In the genomic region with DNA sequence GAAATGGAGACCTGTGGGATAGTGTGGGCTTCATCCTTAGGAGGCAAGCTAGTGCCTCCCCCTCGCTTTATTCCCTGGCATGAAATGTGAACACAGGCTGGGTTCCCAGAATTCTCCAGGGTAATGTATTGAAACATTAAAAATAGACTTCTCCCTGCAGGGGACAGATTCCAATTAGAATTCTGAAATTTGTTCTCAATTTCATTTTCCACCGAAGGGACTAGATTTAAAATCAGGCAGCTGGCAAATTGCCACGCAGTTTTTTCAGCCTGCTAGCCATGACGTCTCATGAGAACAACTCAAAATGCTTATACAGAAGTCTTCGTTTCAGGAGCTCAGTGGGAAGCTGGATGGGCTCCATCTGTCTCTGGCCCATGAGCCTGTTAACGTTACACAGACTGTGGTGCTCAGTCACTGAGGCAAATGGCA, we compare ENCODE assay signal across 10 mouse cellular contexts.
DNase-seq lines count a peak whose midpoint lies in the region; ATAC-seq and TF ChIP-seq lines count a peak whose summit lies in the region.
"Had no signal": no experiment of that assay in that cellular context is flagged by ENCODE, and none has a peak within 500 bp of the region (broad histone marks: within the 10 kb centered on the region; RNA-seq: fewer than 3 reads in every experiment).

No protein-coding gene starts in this region.

- H3K27ac ChIP-seq in lung, embryonic 14.5 days (ENCODE audit: low read depth), result no peak overlapping the region
- H3K27ac ChIP-seq in lung, postnatal 0 days (ENCODE audit: low read length), result no peak overlapping the region
- H3K27ac ChIP-seq: heart, embryonic 13.5 days had no signal

- no peaks in the 10 kb centered on the region for H3K9me3 ChIP-seq in lung, embryonic 14.5 days (ENCODE audit: low read depth, low read length)
- no peaks in the 10 kb centered on the region for H3K9me3 ChIP-seq in lung, postnatal 0 days (ENCODE audit: low read length)
- H3K9me3 ChIP-seq: heart, embryonic 13.5 days had no signal

- intact Hi-C loops in gastrocnemius, postnatal 14 days (cut with DNase I; ENCODE audit: low total_unique reads), result no loop called here

- no peaks in the 10 kb centered on the region for H3K36me3 ChIP-seq in lung, embryonic 14.5 days (ENCODE audit: insufficient read depth)
- H3K36me3 ChIP-seq in lung, postnatal 0 days (ENCODE audit: insufficient read depth, low read length), result no peaks in the 10 kb centered on the region
- H3K36me3 ChIP-seq: heart, embryonic 13.5 days had no signal

- H3K9ac ChIP-seq in lung, embryonic 14.5 days, result no peak overlapping the region
- no peak overlapping the region for H3K9ac ChIP-seq in lung, postnatal 0 days (replicated peaks; ENCODE audit: low read depth)
- H3K9ac ChIP-seq: heart, embryonic 13.5 days had no signal

- no peaks in the 10 kb centered on the region for H3K27me3 ChIP-seq in lung, embryonic 14.5 days (ENCODE audit: insufficient read depth, low read length)
- no peaks in the 10 kb centered on the region for H3K27me3 ChIP-seq in lung, postnatal 0 days (replicated peaks; ENCODE audit: insufficient read depth, low read length)
- H3K27me3 ChIP-seq: heart, embryonic 13.5 days had no signal

- DNase-seq in lung, embryonic 14.5 days, result peak; percentile 68
- DNase-seq in lung, postnatal 0 days (ENCODE audit: low spot score), result no peak
- peak; percentile 42 for DNase-seq in cerebellum, adult 9-11 months
- DNase-seq in gastrocnemius, postnatal 14 days, result peak; percentile 54
- peak; percentile 43 for DNase-seq in layer of hippocampus, adult 9-10 months (ENCODE audit: low spot score)
- peak; percentile 94 to 95 for DNase-seq in right cerebral cortex, postnatal 10 days (ENCODE audit: low spot score in 2 of 2)
- no peak for DNase-seq in spleen, postnatal 36 days (ENCODE audit: low spot score in 2 of 2)
- DNase-seq in retina, embryonic 14.5 days (ENCODE audit: low spot score), result no peak

- H3K4me2 ChIP-seq in lung, embryonic 14.5 days, result no peak overlapping the region
- H3K4me2 ChIP-seq in lung, postnatal 0 days (replicated peaks; ENCODE audit: low read depth, low read length), result no peak overlapping the region
- H3K4me2 ChIP-seq: heart, embryonic 13.5 days had no signal

- no peak for TF ChIP-seq CTCF in lung, embryonic 14.5 days (IDR thresholded peaks at IDR 0.05; ENCODE audit: low read depth)
- no peak for TF ChIP-seq CTCF in lung, postnatal 0 days (IDR thresholded peaks at IDR 0.05)

- TF ChIP-seq EP300 in lung, postnatal 0 days (IDR thresholded peaks at IDR 0.05), result no peak

- no peak for ATAC-seq in lung, embryonic 14.5 days (ENCODE audit: insufficient read depth)
- no peak for ATAC-seq in lung, postnatal 0 days

- 40% methylated on average over 6 of the region's 6 CpGs for WGBS in lung, embryonic 14.5 days
- 48% methylated on average over 6 of the region's 6 CpGs for WGBS in lung, postnatal 0 days

- no peaks in the 10 kb centered on the region for H3K4me1 ChIP-seq in lung, embryonic 14.5 days (ENCODE audit: insufficient read depth)
- no peaks in the 10 kb centered on the region for H3K4me1 ChIP-seq in lung, postnatal 0 days (ENCODE audit: insufficient read depth, low read depth, low read length)

- H3K4me3 ChIP-seq in lung, embryonic 14.5 days (ENCODE audit: low read depth, low read length), result no peak overlapping the region
- no peak overlapping the region for H3K4me3 ChIP-seq in lung, postnatal 0 days (ENCODE audit: low read depth, low read length)
- H3K4me3 ChIP-seq: heart, embryonic 13.5 days; myocyte had no signal

Comparison
In these comparisons a context has a peak if more than half of its experiments do, and no peak if none do; other contexts are left out.
1. DNase-seq: peak in lung, embryonic 14.5 days (single experiment), cerebellum, adult 9-11 months (single experiment), gastrocnemius, postnatal 14 days (single experiment), layer of hippocampus, adult 9-10 months (single experiment) and right cerebral cortex, postnatal 10 days (2 of 2); none in lung, postnatal 0 days (single experiment), spleen, postnatal 36 days (0 of 2) and retina, embryonic 14.5 days (single experiment).